Mouse (Mus musculus) heart, adult 2 months (tissue): Measurements from ENCODE around the gene Slc25a28. TPM values are rescaled to one million over a fixed set of nuclear protein-coding genes. Genes with fewer than 3 reads are reported as not detected.

Experiments
- DNase-seq, 2 experiments: peaks; one replicate each; pipeline ENCODE4 v3.0.0; 2021
- H3K27ac ChIP-seq: fragments of 200-600 bp; 2 replicates; pipeline ENCODE4 v1.8.1; 2022
- H3K27me3 ChIP-seq: fragments of 200-500 bp; 2 replicates; pipeline ENCODE4 v1.6.1; 2012; ENCODE audit warnings: mild to moderate bottlenecking, low read length, inconsistent platforms, mixed read lengths; ENCODE audit not compliant: control insufficient read depth, insufficient read depth
- H3K36me3 ChIP-seq: fragments of 200-500 bp; 2 replicates; pipeline ENCODE4 v1.6.1; 2012; ENCODE audit warnings: low read length, inconsistent platforms; ENCODE audit not compliant: control insufficient read depth, insufficient read depth
- H3K4me1 ChIP-seq: fragments of 200-500 bp; 2 replicates; pipeline ENCODE4 v1.6.1; 2011; ENCODE audit warnings: low read length; ENCODE audit not compliant: control insufficient read depth, insufficient read depth
- H3K4me3 ChIP-seq: fragments of 200-600 bp; 2 replicates; pipeline ENCODE4 v1.8.1; 2022
- H3K79me2 ChIP-seq: fragments of 200-500 bp; replicated peaks from 2 replicates; pipeline ENCODE4 v1.6.1; 2012; ENCODE audit warnings: mild to moderate bottlenecking, inconsistent platforms, low read length, moderate library complexity, mixed read lengths; ENCODE audit not compliant: control insufficient read depth, insufficient read depth
- H3K9ac ChIP-seq: fragments of 200-500 bp; 2 replicates; pipeline ENCODE4 v1.6.1; 2012; ENCODE audit warnings: low read depth, mild to moderate bottlenecking, control low read depth, inconsistent platforms, low read length, mixed read lengths
- CTCF ChIP-seq: fragments of 200-600 bp; IDR thresholded peaks from 2 replicates; pipeline ENCODE4 v1.8.1; 2022; ENCODE audit warnings: antibody characterized with exemption, mild to moderate bottlenecking, moderate library complexity
- EP300 ChIP-seq: fragments of 200-500 bp; IDR thresholded peaks from 2 replicates; pipeline ENCODE4 v1.6.1; 2011; ENCODE audit warnings: low read depth, low read length, control low read depth; ENCODE audit not compliant: insufficient read depth
- POLR2A ChIP-seq: fragments of 200-500 bp; IDR thresholded peaks from 2 replicates; pipeline ENCODE4 v1.6.1; 2011; ENCODE audit warnings: mild to moderate bottlenecking, low read depth, low read length, control low read depth; ENCODE audit not compliant: insufficient read depth
- WGBS: fragments of 180-500 bp; shearing (Covaris S2); methylation state at CpG from one replicate; pipeline ENCODE4 v1.1.7; 2018; 5-methylcytosine and 5-hydroxymethylcytosine counted together
- intact Hi-C: fragments of 180-260 bp; cut with DNase I; formaldehyde crosslinking; loops from one replicate; pipeline ENCODE4 v1.15.1; 2025
- polyA plus RNA-seq: library from polyadenylated mRNA; depleted of rRNA; stranded (reverse); fragments of >200 nt; gene quantifications from 2 replicates; pipeline ENCODE4 v1.2.3, GENCODE M21; 2012
- total RNA-seq, 2 experiments: library from RNA; stranded (reverse); gene quantifications; 2 replicates each; pipeline ENCODE4 v1.2.3; 2021

Gene Slc25a28
- total and polyA plus RNA-seq, 3 experiments, result 23.3 to 48.3 (median 31.7) TPM

DNA sequence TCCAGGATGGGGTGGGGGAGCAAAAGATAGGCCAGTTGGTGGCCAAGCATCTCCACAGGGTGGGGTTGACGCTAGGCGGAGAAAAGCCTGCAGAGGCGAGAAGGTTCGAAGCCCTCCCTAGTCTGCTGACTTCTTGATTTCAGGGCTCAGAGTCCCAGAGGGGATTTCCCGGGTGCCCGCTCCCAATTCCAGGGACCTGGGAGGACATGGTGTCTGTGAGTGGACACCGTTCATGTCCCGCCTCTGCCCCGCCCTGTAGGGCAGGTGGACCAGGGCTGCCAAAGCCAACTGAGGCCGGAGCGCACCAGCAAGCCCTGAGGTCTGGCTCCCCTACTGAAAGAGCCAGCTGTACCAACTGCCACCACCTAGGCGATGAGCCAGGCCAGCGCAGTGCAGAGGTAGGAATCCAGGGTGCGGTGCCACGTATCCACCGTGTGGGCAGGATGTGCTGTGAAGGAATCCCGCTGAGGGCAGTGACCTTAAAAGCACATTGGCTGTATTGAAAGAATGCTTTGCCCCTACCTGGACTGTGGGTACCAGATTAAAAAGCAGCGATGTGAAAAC is 54.7 kb downstream of the Slc25a28 start:
- WGBS, result 13% methylated on average over 18 of the region's 18 CpGs
- no peak for DNase-seq
- H3K36me3 ChIP-seq, result no peaks in the 10 kb centered on the region
- H3K27ac ChIP-seq, result no peak overlapping the region
- H3K4me1 ChIP-seq, result no peaks in the 10 kb centered on the region; the same call in 1 of the 2 replicates
- H3K27me3 ChIP-seq, result peaks cover 31% of the 10 kb centered on the region
- H3K79me2 ChIP-seq, result no peaks in the 10 kb centered on the region
- no peak overlapping the region for H3K9ac ChIP-seq
- intact Hi-C loops, result no loop called here
- TF ChIP-seq POLR2A, result no peak
- no peak for TF ChIP-seq EP300
- no peak for TF ChIP-seq CTCF
- no peak overlapping the region for H3K4me3 ChIP-seq

DNA sequence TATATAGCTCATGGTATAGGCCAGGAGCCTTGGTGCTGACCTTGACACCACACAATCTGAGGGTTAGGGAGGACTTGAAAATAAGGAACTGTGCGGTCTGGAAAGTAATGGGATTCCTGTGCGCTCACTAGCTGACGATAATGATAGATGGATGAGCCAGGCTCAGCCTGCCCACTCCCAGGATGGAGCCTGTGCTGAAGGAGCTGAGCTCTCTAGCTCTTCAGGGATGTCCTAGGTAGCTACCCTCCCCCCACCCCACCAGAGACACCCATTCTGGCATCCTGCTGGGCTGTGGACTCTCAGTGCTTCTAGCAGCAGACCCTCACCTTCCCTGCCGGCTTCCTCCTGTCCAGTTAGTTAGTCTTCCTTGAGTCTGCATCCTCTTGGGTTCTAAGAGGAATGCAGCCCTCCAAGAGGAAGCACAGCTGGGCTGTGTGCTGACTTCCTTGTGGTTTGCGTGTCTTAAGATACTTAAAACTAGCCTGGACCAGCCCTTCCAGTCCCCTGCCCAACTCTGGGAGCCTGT is 56.1 kb downstream of the Slc25a28 start:
- Histone ChIP-seq H3K4me1 (no peaks in the 10 kb centered on the region; the same call in 1 of the 2 replicates), H3K36me3 (no peaks in the 10 kb centered on the region), H3K9ac (no peak overlapping the region), H3K4me3 (no peak overlapping the region), H3K27ac (no peak overlapping the region), H3K27me3 (peaks cover 39% of the 10 kb centered on the region), H3K79me2 (no peaks in the 10 kb centered on the region)
- WGBS, result 6% methylated on average over 5 of the region's 5 CpGs
- no peak for TF ChIP-seq EP300
- TF ChIP-seq POLR2A, result no peak
- no peak for TF ChIP-seq CTCF
- no peak for DNase-seq
- intact Hi-C loops, result no loop called here

DNA sequence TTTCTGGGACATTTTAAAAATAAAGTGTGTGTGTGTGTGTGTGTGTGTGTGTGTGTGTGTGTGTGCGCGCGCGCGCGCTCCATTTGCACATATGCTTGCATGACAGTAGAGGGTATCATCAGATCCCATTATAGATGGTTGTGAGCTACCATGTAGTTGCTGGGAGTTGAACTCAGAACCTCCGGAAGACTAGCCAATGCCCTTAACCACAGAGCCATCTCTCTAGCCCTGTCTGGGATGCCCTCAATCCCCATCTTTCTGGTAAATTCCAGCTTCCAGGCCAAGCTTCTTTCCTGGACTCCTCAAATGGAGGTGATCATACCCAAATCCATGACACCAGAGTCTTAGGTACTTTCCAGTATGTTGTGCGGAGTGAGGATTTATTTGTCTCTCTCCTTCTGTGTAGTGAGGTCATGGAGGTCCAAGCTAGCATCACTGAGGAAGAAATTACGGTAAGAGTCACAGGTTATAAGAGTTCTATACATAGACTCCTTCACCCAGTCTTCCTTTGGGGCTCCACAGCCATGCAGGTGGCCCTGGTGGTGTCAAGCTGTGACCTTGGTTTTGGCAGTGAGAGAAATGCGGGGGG is 56.8 kb downstream of the Slc25a28 start:
- DNase-seq, result no peak
- Histone ChIP-seq H3K4me3 (no peak overlapping the region), H3K79me2 (no peaks in the 10 kb centered on the region), H3K9ac (no peak overlapping the region), H3K27ac (no peak overlapping the region), H3K27me3 (peaks cover 43% of the 10 kb centered on the region), H3K4me1 (no peaks in the 10 kb centered on the region; the same call in 1 of the 2 replicates), H3K36me3 (no peaks in the 10 kb centered on the region)
- intact Hi-C loops, result no loop called here
- TF ChIP-seq CTCF (no peak), EP300 (no peak), POLR2A (no peak)
- WGBS, result 46% methylated on average over 10 of the region's 10 CpGs

DNA sequence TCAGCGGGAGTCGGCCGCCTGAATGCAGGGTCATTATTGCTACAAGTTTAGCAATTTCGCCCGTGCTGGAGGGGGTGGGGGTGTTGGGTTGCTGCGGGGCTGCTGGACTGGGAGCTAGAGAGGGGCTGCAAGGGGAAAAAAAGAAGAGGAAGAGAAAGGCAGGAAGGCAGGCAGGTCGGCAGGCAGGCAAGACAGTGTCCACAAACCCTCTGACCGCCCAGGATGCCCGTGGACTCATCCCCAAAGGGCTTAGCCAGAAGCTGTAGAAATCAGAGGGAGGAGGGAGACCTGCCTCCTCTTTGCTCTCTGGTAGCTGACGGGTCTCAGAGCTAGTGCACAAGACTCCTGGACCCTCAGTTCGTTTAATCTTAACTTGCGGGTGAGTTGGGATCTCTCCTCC is 57.8 kb downstream of the Slc25a28 start:
- intact Hi-C loops, result no loop called here

DNA sequence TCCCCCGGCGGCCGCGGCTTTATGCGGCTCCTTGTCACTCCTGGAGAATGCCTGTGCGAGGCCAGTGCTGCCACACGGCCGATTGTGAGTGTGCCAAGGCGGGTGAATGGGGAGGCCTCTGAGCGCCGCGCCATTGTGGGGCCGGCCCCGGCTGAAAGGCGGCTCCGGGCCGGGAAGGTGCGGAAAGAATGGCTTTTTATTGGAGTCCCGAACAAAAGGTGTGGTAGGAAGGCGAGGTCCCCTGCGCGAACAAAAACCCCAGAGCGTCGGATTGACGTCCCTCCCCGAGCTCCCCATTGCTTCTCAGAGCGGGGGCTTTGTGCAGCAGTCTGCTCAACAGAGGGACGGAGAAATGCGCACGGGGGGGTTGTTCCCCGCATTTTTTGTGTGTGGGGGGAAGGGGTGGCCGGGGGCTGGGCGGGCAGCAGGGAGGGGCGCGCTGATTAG is 58.2 kb downstream of the Slc25a28 start:
- no peak for TF ChIP-seq POLR2A
- no peak for TF ChIP-seq CTCF
- TF ChIP-seq EP300, result no peak
- H3K27me3 ChIP-seq, result peaks cover 52% of the 10 kb centered on the region
- 2% methylated on average over 35 of the region's 35 CpGs for WGBS
- 0 out of 2 replicates have a peak overlapping the region, but pooled peaks have one; percentile 16 for H3K4me3 ChIP-seq
- no peaks in the 10 kb centered on the region for H3K36me3 ChIP-seq
- peak in 1 of 2 experiments; percentile 41 for DNase-seq
- no peaks in the 10 kb centered on the region; the same call in 1 of the 2 replicates for H3K4me1 ChIP-seq
- no peak overlapping the region for H3K9ac ChIP-seq
- no peaks in the 10 kb centered on the region for H3K79me2 ChIP-seq
- intact Hi-C loops, result no loop called here
- no peak overlapping the region for H3K27ac ChIP-seq

More for the DNA sequence above, 57.8 kb downstream of the Slc25a28 start:
- H3K4me1 ChIP-seq, result no peaks in the 10 kb centered on the region; the same call in 1 of the 2 replicates
- H3K27ac ChIP-seq, result no peak overlapping the region
- WGBS, result 2% methylated on average over 12 of the region's 12 CpGs
- no peaks in the 10 kb centered on the region for H3K79me2 ChIP-seq
- peaks cover 50% of the 10 kb centered on the region for H3K27me3 ChIP-seq
- DNase-seq, result no peak
- H3K4me3 ChIP-seq, result no peak overlapping the region
- H3K9ac ChIP-seq, result no peak overlapping the region
- no peaks in the 10 kb centered on the region for H3K36me3 ChIP-seq
- no peak for TF ChIP-seq POLR2A
- no peak for TF ChIP-seq EP300
- no peak for TF ChIP-seq CTCF
